Comparison of ENCODE assay signal across 8 mouse cellular contexts in the genomic region with DNA sequence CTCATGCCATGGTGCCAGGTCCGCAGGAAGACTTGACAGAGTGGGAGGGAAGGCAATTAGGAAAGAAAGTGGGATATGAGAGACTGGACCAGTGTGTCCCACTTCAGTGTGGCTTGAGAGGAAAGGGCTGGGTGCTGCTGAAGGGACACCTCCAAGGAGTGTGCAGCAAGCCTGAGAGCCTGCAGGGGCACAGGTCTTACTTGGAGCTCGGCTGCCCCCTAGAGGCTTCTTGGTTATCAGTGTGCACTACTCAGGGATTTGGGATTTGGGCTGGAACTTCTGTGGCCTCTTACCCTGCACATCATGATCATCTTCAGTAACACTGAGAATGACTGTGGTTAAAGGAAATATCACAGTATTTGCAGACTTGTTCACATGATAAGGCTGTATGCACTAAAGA.
DNase-seq lines count a peak whose midpoint lies in the region; ATAC-seq lines count a peak whose summit lies in the region.

No protein-coding gene starts in this region.

- no peak overlapping the region for H3K9ac ChIP-seq in hindbrain, embryonic 16.5 days (ENCODE audit: low read depth, low read length)

- H3K4me2 ChIP-seq in hindbrain, embryonic 16.5 days (ENCODE audit: low read length): no peak overlapping the region

- H3K4me3 ChIP-seq in hindbrain, embryonic 16.5 days (ENCODE audit: low read length): no peak overlapping the region

- H3K36me3 ChIP-seq in hindbrain, embryonic 16.5 days (ENCODE audit: control insufficient read depth, insufficient read depth, low read length): no peaks in the 10 kb centered on the region

- peak; percentile 91 for ATAC-seq in hindbrain, embryonic 16.5 days
- ATAC-seq in megakaryocyte-erythroid progenitor cell, adult 5-6 weeks (replicated peaks; ENCODE audit: low FRiP score, low TSS enrichment, poor library complexity, severe bottlenecking): peak; percentile 92

- WGBS in hindbrain, embryonic 16.5 days: 43% methylated on average over 2 of the region's 2 CpGs

- H3K27ac ChIP-seq in hindbrain, embryonic 16.5 days (ENCODE audit: low read depth, low read length): no peak overlapping the region

- no peaks in the 10 kb centered on the region for H3K4me1 ChIP-seq in hindbrain, embryonic 16.5 days (ENCODE audit: control insufficient read depth, insufficient read depth, low read depth, low read length)

- DNase-seq in WW6 (ENCODE audit: low read depth, low spot score): peak; percentile 28
- peak; percentile 97 to 98 for DNase-seq in cerebellum, postnatal 14 days
- peak; percentile 76 to 87 for DNase-seq in frontal cortex, postnatal 14 days (ENCODE audit: low spot score in 2 of 2)
- DNase-seq in layer of hippocampus, postnatal 36 days: peak; percentile 82 to 85
- DNase-seq in right cerebral cortex, postnatal 36 days (ENCODE audit: low spot score in 2 of 2): peak; percentile 80 to 81
- DNase-seq in urinary bladder, postnatal 4 days (ENCODE audit: low spot score in 2 of 2): peak; percentile 55 to 84

- H3K9me3 ChIP-seq in hindbrain, embryonic 16.5 days (ENCODE audit: control insufficient read depth, low read length): no peaks in the 10 kb centered on the region

- no peaks in the 10 kb centered on the region for H3K27me3 ChIP-seq in hindbrain, embryonic 16.5 days (replicated peaks; ENCODE audit: control insufficient read depth, insufficient read depth, low read length)

Comparison
In these comparisons a context has a peak if more than half of its experiments do, and no peak if none do; other contexts are left out.
1. DNase-seq: peak in every context shown above with its lines; median percentile 98 in cerebellum, postnatal 14 days; 84 in layer of hippocampus, postnatal 36 days; 82 in frontal cortex, postnatal 14 days; 80 in right cerebral cortex, postnatal 36 days; 70 in urinary bladder, postnatal 4 days; 28 in WW6.